Mouse (Mus musculus) embryonic facial prominence, embryonic 14.5 days (tissue): ENCODE measurements around the gene Noxa1. TPM values are rescaled to one million over a fixed set of nuclear protein-coding genes. Genes with fewer than 3 reads are reported as not detected.

ENCODE experiments used
- ATAC-seq: fragments of 200-750 bp; cut with Nextera tagmentation; 2 replicates; pipeline ENCODE4 v1.8.0; 2017; ENCODE audit warnings: low read depth, moderate number of reproducible peaks, moderate TSS enrichment
- DNase-seq: peaks from one replicate; pipeline ENCODE4 v3.0.0-alpha.2; 2015; ENCODE audit warnings: low spot score
- H3K27ac ChIP-seq: fragments of 300-500 bp; sonication (generic); replicated peaks from 2 replicates; pipeline ENCODE4 v1.5.1; 2014; ENCODE audit warnings: low read depth, mild to moderate bottlenecking, low read length, moderate library complexity
- H3K27me3 ChIP-seq: fragments of 300-500 bp; sonication (generic); replicated peaks from 2 replicates; pipeline ENCODE4 v1.6.1; 2014; ENCODE audit warnings: low read length; ENCODE audit not compliant: control insufficient read depth, insufficient read depth
- H3K36me3 ChIP-seq: fragments of 300-500 bp; sonication (generic); 2 replicates; pipeline ENCODE4 v1.6.1; 2014; ENCODE audit warnings: low read length, mixed read lengths; ENCODE audit not compliant: control insufficient read depth, insufficient read depth
- H3K4me1 ChIP-seq: fragments of 300-500 bp; sonication (generic); 2 replicates; pipeline ENCODE4 v1.6.1; 2014; ENCODE audit warnings: antibody characterized with exemption, low read length; ENCODE audit not compliant: control insufficient read depth, insufficient read depth
- H3K4me2 ChIP-seq: fragments of 300-500 bp; sonication (generic); 2 replicates; pipeline ENCODE4 v1.6.1; 2014; ENCODE audit warnings: low read depth, mild to moderate bottlenecking, low read length, moderate library complexity, mixed read lengths
- H3K4me3 ChIP-seq: fragments of 300-500 bp; sonication (generic); 2 replicates; pipeline ENCODE4 v1.5.1; 2014; ENCODE audit warnings: low read depth, mild to moderate bottlenecking, low read length
- H3K9ac ChIP-seq: fragments of 300-500 bp; sonication (generic); 2 replicates; pipeline ENCODE4 v1.6.1; 2014; ENCODE audit warnings: low read depth, mild to moderate bottlenecking, low read length, moderate library complexity, mixed read lengths
- H3K9me3 ChIP-seq: fragments of 300-500 bp; sonication (generic); 2 replicates; pipeline ENCODE4 v1.6.1; 2016; ENCODE audit warnings: low read length; ENCODE audit not compliant: control insufficient read depth
- WGBS: fragments of 180-500 bp; shearing (Covaris S2); extraction: QIAGEN DNeasy Blood & Tissue Kit; methylation state at CpG from one replicate; pipeline ENCODE4 v1.1.7; 2014; 5-methylcytosine and 5-hydroxymethylcytosine counted together
- polyA plus RNA-seq: library from polyadenylated mRNA; unstranded; fragments of >200 nt; fragmentation: Nextera tagmentation; extraction: Ambion mirVana; gene quantifications from 2 replicates; pipeline ENCODE4 v1.2.1, GENCODE M21; 2014

The Noxa1 gene
- polyA plus RNA-seq, 1 experiment from 2014 or later: 0.71 TPM

DNA sequence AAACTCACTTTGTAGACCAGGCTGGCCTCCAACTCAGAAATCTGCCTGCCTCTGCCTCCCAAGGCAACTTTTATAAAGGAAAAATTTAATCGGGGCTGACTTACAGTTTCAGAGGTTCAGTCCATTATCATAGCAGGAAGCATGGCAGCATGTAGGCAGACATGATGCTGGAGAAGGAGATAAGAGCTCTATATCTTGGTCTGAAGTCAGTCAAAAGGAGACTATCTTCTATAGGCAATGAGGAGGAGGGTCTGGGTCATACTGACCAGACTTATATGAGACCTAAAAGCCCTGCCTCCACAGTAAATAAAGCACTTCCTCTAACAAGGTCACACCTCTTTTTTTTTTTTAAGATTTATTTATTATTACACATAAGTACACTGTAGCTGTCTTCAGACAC lies 30.7 kb downstream of the Noxa1 start:
- H3K9ac ChIP-seq: no peak overlapping the region
- H3K36me3 ChIP-seq: peaks cover 29% of the 10 kb centered on the region
- no peaks in the 10 kb centered on the region for H3K9me3 ChIP-seq
- H3K27me3 ChIP-seq: no peaks in the 10 kb centered on the region
- H3K4me1 ChIP-seq: no peaks in the 10 kb centered on the region
- no peak overlapping the region for H3K27ac ChIP-seq
- 95% methylated on average over 1 of the region's 1 CpGs for WGBS
- DNase-seq (no peak), ATAC-seq (no peak)
- H3K4me2 ChIP-seq: no peak overlapping the region
- no peak overlapping the region for H3K4me3 ChIP-seq

DNA sequence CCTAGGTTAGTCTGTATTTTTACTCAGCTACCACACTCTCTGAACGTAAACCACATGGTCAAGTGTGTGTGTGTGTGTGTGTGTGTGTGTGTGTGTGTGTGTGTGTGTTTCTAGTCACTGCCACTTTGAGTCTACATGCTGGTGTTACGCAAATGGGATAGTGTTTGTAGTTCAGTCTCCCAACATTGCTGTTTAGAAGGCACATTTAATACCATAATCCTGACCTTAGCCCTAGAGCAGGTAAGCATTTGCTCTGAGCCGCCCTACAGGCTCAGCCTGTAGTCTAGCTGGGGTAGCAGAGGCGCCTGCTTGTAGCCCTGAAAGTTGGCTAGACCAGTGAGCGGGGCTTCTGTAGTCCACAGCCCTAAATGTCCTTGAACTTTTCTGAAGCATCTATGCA lies 31.4 kb downstream of the Noxa1 start:
- 92% methylated on average over 4 of the region's 5 CpGs for WGBS
- H3K4me3 ChIP-seq: no peak overlapping the region
- ATAC-seq: no peak
- H3K9ac ChIP-seq: no peak overlapping the region
- no peak for DNase-seq
- no peaks in the 10 kb centered on the region for H3K9me3 ChIP-seq
- H3K36me3 ChIP-seq: peaks cover 31% of the 10 kb centered on the region
- H3K27ac ChIP-seq: no peak overlapping the region
- H3K4me2 ChIP-seq: no peak overlapping the region
- no peaks in the 10 kb centered on the region for H3K27me3 ChIP-seq
- H3K4me1 ChIP-seq: no peaks in the 10 kb centered on the region

DNA sequence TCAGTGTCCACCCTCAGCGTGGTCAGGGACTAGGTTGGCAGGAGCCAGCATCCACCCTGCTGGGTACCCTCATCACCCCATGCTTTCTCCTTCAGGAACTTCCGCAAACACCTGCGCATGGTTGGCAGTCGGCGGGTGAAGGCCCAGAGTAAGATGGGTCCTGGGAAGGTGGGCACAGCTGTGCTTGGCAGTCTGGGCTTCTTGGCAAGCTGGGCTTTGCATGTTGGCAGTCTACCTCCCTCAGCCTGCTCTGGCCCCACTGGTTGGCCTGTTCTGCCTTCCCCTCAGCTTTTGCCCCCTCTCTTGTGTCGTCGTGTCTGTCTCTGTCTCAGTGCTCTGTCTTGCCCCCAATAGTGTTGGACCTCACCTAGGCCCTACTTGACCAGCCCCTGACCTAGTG lies 36.0 kb downstream of the Noxa1 start:
- Histone ChIP-seq H3K27ac (no peak overlapping the region), H3K4me2 (no peak overlapping the region), H3K9me3 (no peaks in the 10 kb centered on the region), H3K9ac (no peak overlapping the region; the same call in 1 of the 2 replicates), H3K4me3 (no peak overlapping the region), H3K36me3 (peaks cover 47% of the 10 kb centered on the region), H3K4me1 (peaks cover 11% of the 10 kb centered on the region), H3K27me3 (no peaks in the 10 kb centered on the region)
- ATAC-seq: no peak
- DNase-seq: no peak
- 86% methylated on average over 4 of the region's 7 CpGs for WGBS

DNA sequence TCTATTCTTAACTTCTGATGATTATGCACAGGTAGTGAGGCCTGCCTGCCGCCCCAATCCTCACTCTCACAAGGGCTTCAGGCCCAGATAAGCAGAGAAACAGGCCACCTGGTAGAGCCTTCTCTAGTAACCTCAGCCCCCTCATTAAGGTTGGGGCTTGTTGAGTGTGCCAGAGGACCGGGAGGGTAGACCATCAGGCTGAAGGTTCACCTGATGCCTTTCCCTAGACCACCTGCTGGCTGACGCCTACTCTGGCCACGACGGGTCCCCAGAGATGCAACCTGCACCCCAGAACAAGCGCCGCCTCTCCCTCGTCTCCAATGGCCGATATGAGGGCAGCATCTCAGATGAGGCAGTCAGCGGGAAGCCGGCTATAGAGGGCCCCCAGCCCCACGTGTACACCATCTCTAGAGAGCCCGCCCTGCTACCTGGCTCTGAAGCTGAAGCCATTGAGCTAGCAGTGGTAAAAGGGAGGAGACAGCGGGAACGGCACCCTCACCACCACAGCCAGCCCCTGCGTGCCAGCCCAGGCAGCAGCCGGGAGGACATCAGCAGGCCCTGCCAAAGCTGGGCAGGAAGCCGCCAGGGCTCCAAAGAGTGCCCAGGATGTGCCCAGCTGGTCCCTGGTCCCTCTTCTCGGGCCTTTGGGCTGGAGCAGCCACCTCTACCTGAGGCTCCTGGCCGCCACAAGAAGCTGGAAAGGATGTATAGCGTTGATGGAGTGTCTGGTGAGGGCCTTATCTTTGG lies 39.4 kb downstream of the Noxa1 start:
- Histone ChIP-seq H3K36me3 (peaks cover 27% of the 10 kb centered on the region), H3K9me3 (no peaks in the 10 kb centered on the region), H3K4me2 (peak overlapping the region; percentile 74), H3K4me3 (peak overlapping the region; percentile 70), H3K4me1 (peaks cover 11% of the 10 kb centered on the region), H3K9ac (peak overlapping the region; percentile 79), H3K27me3 (no peaks in the 10 kb centered on the region), H3K27ac (no peak overlapping the region)
- DNase-seq (no peak), ATAC-seq (no peak)
- 86% methylated on average over 20 of the region's 21 CpGs for WGBS

DNA sequence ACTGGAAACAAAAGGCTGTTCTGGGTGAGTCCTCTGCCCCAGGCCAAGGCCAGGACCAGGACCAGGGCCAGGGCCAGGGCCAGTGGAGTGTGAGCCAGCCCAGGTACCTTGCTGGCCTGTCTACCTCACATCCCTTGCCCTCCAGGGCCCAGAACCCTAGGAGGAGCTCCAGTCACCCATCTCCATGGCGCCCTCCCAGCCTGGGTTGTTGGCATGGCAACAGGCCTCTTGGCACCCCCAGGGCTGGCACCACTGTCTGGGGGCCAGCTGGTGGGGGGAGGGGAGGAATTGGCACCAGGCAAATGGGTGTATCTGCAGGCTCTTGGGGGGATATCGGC lies 39.9 kb downstream of the Noxa1 start:
- Histone ChIP-seq H3K9me3 (no peaks in the 10 kb centered on the region), H3K9ac (peak overlapping the region; percentile 79), H3K27me3 (no peaks in the 10 kb centered on the region), H3K27ac (no peak overlapping the region), H3K36me3 (peaks cover 21% of the 10 kb centered on the region), H3K4me2 (peak overlapping the region; percentile 74), H3K4me1 (peaks cover 11% of the 10 kb centered on the region), H3K4me3 (peak overlapping the region; percentile 70)
- 75% methylated on average over 1 of the region's 2 CpGs for WGBS
- DNase-seq (peak; percentile 22), ATAC-seq (peak; percentile 48; the same call in 1 of the 2 replicates)

DNA sequence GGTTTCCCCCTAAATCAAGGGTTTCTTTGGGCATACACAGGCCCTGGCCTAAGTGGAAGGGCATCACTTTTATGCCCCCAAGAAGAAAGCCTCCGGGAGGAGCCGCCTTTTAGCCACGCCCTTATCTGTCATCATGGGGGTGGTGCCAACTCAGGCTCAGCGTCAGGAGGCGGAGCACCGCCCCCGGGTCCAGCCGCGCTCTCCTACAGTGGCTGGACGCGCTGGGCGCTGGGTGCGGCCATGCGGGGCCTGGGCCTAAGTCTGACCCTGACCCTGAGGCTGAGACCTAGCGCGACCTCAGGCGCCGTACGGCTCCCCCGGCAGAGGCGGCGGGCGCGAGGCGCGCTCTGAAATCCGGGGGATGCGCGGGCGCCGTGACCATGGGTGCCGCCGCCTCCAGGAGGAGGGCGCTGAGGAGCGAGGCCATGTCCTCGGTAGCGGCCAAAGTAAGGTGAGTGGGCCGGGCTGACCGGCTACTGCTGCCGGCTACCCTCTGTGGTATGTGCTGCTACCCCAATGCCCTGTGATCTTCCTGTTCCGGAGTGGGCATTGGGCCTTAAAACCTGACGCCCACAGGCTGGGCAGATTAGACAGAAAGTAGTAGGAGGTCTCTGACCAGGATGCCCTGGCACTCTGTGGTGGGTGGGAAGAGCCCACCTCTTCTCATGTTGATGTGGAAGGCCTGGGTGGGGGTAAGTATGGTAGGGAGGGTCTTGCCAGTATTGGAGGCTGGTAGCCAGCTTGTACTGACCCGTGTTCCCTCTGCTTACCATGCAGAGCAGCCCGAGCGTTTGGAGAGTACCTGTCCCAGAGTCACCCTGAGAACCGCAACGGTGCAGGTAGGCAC lies 40.5 kb downstream of the Noxa1 start, which contains the start of gene Nsmf:
Nsmf (plus strand) TSS at position 135 of the 847 bp plus-strand sequence.
- peaks cover 11% of the 10 kb centered on the region for H3K4me1 ChIP-seq
- H3K36me3 ChIP-seq: peaks cover 18% of the 10 kb centered on the region; the same call in 1 of the 2 replicates
- H3K4me3 ChIP-seq: peak within 1 kb of the TSS; percentile 70
- H3K9me3 ChIP-seq: no peaks in the 10 kb centered on the region
- DNase-seq (peak; percentile 91), ATAC-seq (peak; percentile 91)
- peak within 1 kb of the TSS; percentile 79 for H3K9ac ChIP-seq
- WGBS: 5% methylated on average over 33 of the region's 47 CpGs
- H3K4me2 ChIP-seq: peak within 1 kb of the TSS; percentile 74
- no peak within 1 kb of the TSS; the same call in 1 of the 2 replicates for H3K27ac ChIP-seq
- no peaks in the 10 kb centered on the region for H3K27me3 ChIP-seq

DNA sequence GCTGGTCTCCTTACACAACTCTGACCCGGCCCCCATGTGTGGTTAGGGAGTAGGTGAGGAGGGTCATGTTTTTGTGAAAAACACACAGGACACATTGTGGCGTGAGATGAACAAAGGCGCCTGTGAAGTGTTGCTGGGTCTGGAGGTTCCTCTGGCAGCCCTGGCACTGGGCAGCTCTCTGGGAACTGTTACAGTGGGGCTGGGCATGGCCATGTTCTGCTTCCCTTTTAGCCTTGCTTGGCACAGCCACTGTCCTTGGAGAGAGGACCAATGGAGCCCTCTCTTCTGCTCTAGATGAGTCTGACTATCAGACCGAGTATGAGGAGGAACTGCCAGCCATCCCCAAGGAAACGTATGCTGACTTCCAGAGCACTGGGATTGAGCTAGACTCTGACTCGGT lies 41.8 kb downstream of the Noxa1 start:
- DNase-seq: no peak
- H3K4me1 ChIP-seq: peaks cover 11% of the 10 kb centered on the region
- H3K4me3 ChIP-seq: no peak overlapping the region
- no peak for ATAC-seq
- WGBS: 91% methylated on average over 6 of the region's 6 CpGs
- no peak overlapping the region for H3K4me2 ChIP-seq
- H3K9ac ChIP-seq: no peak overlapping the region
- H3K27ac ChIP-seq: no peak overlapping the region
- H3K9me3 ChIP-seq: no peaks in the 10 kb centered on the region
- no peaks in the 10 kb centered on the region for H3K27me3 ChIP-seq
- peaks cover 12% of the 10 kb centered on the region; the same call in 1 of the 2 replicates for H3K36me3 ChIP-seq

DNA sequence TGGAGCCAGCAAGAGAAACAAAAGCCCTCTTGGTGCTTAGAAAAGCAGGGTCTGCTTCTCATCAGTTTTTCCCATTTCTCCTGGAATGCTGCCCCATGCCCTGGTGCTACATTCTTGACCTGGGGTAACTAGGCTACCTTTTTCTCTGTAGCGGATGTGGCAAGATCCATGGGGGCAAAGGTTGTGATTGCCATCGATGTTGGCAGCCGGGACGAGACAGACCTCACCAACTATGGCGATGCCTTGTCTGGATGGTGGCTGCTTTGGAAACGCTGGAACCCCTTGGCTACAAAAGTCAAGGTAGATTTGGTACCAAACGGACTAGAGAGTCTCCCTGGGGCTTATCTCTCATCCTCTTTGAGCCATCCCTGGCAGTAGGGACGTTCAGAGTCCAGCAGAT lies 43.5 kb downstream of the Noxa1 start:
- H3K27ac ChIP-seq: no peak overlapping the region
- H3K9ac ChIP-seq: no peak overlapping the region
- DNase-seq: no peak
- 85% methylated on average over 8 of the region's 8 CpGs for WGBS
- H3K36me3 ChIP-seq: peaks cover 2% of the 10 kb centered on the region; the same call in 1 of the 2 replicates
- no peaks in the 10 kb centered on the region for H3K27me3 ChIP-seq
- no peak overlapping the region for H3K4me2 ChIP-seq
- no peaks in the 10 kb centered on the region for H3K9me3 ChIP-seq
- no peak overlapping the region for H3K4me3 ChIP-seq
- H3K4me1 ChIP-seq: peaks cover 11% of the 10 kb centered on the region
- no peak for ATAC-seq
